Mouse (Mus musculus) lung, postnatal 0 days (tissue): ENCODE measurements at regions not wholly inside any gene's neighbourhood (a gene's known extent, or its start where the extent isn't known, plus 50 kb on each side); places are given as distances from the start of the nearest gene placed in this dataset.

ENCODE experiments used
- CTCF ChIP-seq: IDR thresholded peaks from 2 replicates; pipeline ENCODE4 v1.5.1; 2016; ENCODE audit warnings: antibody characterized with exemption, mild to moderate bottlenecking
- EP300 ChIP-seq: IDR thresholded peaks from 2 replicates; pipeline ENCODE4 v1.6.1; 2016; ENCODE audit warnings: antibody characterized with exemption, mild to moderate bottlenecking, control low read depth

DNA sequence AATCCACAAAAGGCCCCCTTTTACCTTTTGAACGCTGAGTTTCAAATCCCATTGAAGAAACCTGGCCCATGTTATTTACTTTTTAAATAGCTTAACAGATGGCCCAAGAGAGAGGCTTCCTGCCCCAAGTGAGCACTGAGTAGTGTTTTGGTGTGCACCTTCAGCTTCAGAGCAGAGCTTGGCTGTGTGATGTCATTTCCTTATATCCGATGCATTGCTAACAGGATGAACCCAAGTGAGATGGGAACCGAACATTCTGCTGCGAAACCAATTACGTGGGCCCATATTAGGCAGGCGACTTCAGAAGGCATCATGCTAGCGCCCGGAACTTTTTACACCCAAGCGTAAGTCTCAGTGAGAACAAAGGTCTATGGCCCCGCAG is 373.2 kb downstream of the Cog6 start:
- no peak for TF ChIP-seq CTCF
- no peak for TF ChIP-seq EP300
